Mouse (Mus musculus) megakaryocyte, embryonic 14.5 days (primary cell): Measurements from ENCODE around the gene Sema3d. TPM values are rescaled to one million over a fixed set of nuclear protein-coding genes. Genes with fewer than 3 reads are reported as not detected.

Experiments used
- H3K27me3 ChIP-seq: replicated peaks from 2 replicates; pipeline ENCODE3; 2012; ENCODE audit warnings: inconsistent platforms
- H3K36me3 ChIP-seq: replicated peaks from 2 replicates; pipeline ENCODE3; 2012; ENCODE audit warnings: low read length, inconsistent platforms, mixed read lengths
- H3K4me1 ChIP-seq: 2 replicates; pipeline ENCODE4 v1.6.1; 2012; ENCODE audit warnings: inconsistent platforms
- H3K4me3 ChIP-seq: replicated peaks from 2 replicates; pipeline ENCODE3; 2012; ENCODE audit warnings: moderate library complexity, mild to moderate bottlenecking, inconsistent platforms
- H3K9me3 ChIP-seq: 2 replicates; pipeline ENCODE4 v1.6.1; 2012; ENCODE audit warnings: inconsistent platforms
- FLI1 ChIP-seq: IDR thresholded peaks from 2 replicates; pipeline ENCODE4 v1.6.1; 2012; ENCODE audit warnings: low read length, inconsistent platforms, mixed read lengths
- GATA1 ChIP-seq: IDR thresholded peaks from 3 replicates; pipeline ENCODE4 v1.6.1; 2012; ENCODE audit warnings: mixed read lengths, low read length, inconsistent platforms, borderline replicate concordance
- polyA plus RNA-seq: library from polyadenylated mRNA; stranded (reverse); fragments of >175 nt; gene quantifications from 2 replicates; pipeline ENCODE4 v1.2.3, GENCODE M21; 2012; ENCODE audit warnings: low replicate concordance; ENCODE audit not compliant: insufficient read depth

The Sema3d gene
- polyA plus RNA-seq, 1 experiment: not detected

DNA sequence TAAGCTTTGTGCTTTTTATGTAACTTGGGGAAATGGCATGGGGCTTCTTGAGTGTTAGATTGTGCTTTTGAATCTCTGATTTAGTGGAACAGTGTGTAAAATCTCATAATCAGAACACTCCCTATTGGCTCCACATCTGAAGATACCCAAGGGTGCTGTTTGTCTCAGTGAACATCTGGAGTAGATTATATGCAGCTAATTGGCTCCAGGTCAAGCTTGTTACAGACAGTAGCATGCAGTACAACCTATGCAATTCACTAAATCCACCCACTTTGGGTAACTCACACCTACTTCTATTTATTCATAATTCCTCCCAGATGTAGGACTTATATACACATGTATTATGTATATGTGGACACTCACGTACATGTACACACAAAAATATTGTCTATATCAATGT is 58.6 kb downstream of the Sema3d start:
- H3K4me1 ChIP-seq: no peaks in the 10 kb centered on the region
- H3K36me3 ChIP-seq: no peaks in the 10 kb centered on the region
- H3K27me3 ChIP-seq: no peaks in the 10 kb centered on the region
- H3K4me3 ChIP-seq: no peak overlapping the region
- no peaks in the 10 kb centered on the region for H3K9me3 ChIP-seq
- TF ChIP-seq FLI1: no peak
- no peak for TF ChIP-seq GATA1

DNA sequence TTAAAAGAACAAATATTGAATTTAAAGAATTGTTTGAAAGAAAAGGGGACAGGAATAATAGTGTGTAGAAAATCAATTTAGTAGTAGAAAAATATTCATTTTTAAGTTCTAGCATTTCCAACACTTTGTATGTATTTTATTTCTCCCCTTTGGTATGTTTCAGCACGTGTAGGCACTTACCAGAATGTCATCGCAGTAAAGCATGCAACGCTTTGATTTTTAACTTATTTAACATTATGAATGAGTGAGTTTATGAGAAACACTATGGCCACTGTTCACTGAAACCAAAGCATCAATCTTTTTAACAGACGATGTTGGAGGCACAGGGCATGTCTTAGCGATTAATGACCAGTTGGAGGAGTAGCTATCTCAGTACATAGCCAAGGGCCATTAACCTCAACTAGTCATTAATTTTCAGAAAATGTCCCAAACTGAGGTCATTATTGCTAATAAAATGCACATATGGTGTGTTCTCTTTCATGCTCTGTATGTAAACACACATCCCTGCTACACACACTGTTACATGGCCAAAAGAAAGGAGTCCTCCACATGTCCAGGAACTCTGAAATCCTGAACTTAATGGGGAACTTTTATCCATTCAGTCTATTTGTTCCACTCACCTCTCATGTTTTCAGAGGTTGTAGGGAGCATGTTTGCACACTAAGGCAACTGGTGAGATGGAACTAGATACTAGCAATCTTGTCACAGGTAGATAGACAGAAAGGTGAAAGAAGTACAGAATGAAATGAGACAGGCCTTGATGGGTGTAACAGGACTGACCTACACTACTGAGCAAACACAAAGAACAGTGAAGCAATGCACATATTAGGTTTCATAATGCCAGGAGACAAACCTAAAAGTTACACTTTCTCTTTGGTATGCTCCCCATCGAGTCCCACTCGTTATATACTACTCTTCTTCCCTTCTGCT is 59.3 kb downstream of the Sema3d start:
- no peaks in the 10 kb centered on the region for H3K9me3 ChIP-seq
- no peak overlapping the region for H3K4me3 ChIP-seq
- no peaks in the 10 kb centered on the region for H3K4me1 ChIP-seq
- no peak for TF ChIP-seq FLI1
- no peak for TF ChIP-seq GATA1
- H3K36me3 ChIP-seq: no peaks in the 10 kb centered on the region
- no peaks in the 10 kb centered on the region for H3K27me3 ChIP-seq

DNA sequence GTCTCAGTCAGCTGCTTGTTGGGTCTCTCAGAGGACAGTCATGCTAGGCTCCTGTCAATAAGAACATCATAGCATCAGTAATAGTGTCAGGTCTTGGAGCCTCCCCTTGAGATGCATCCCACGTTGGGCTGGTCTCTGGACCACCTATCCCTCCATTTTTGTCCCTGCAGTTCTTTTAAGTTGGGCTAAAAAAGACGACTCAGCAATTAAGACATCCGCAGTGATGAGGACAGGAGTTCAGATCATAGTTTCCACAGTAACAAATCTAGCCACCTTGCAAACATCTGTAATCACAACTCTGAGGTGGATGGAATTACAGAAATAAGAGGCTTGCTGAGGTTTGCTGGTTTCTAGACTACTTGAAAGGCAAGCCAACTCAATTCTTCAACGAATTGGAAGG is 67.9 kb downstream of the Sema3d start:
- Histone ChIP-seq H3K4me3 (no peak overlapping the region), H3K9me3 (no peaks in the 10 kb centered on the region), H3K27me3 (no peaks in the 10 kb centered on the region), H3K36me3 (no peaks in the 10 kb centered on the region), H3K4me1 (no peaks in the 10 kb centered on the region)
- TF ChIP-seq FLI1 (no peak), GATA1 (no peak)

DNA sequence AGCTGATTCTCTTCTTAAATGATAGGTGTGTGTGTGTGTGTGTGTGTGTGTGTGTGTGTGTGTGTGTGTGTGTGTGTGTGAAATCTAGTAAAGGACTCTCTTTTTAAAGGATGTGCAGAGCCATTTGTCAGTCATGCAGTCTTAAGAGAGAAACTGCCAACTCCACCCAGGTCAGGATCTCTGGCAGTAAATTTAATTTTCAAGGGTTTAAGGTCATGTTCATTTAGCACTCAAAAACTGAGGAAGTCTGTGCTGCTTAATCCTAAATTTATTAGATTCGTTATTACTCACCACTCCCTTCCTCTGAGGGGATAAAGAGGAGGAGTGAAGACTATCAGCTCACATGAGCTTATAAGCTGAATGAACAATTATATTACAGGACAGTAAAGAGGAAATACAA is 71.8 kb downstream of the Sema3d start:
- no peaks in the 10 kb centered on the region for H3K4me1 ChIP-seq
- H3K4me3 ChIP-seq: no peak overlapping the region
- H3K36me3 ChIP-seq: no peaks in the 10 kb centered on the region
- no peaks in the 10 kb centered on the region for H3K9me3 ChIP-seq
- no peaks in the 10 kb centered on the region for H3K27me3 ChIP-seq
- TF ChIP-seq GATA1: no peak
- TF ChIP-seq FLI1: no peak

DNA sequence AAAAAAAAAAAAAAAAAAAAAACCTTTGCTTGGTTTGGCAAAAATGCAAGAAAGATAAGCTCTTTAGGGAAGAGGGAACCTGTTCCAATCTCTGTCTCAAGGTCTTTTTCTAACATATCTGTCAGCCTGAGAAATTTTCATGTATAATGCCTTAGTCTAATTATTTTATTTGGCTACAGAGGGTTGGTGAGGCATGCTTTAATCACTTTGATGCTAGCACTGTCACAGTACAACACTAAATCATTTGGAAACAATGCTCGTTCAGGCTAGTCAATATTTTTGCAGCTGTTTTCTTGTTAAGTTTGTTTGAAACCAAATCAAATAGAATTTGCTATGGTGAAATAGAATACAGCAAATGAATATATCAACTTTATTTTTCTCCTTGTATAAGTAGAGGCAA is 74.3 kb downstream of the Sema3d start:
- no peaks in the 10 kb centered on the region for H3K9me3 ChIP-seq
- TF ChIP-seq FLI1 (no peak), GATA1 (no peak)
- no peak overlapping the region for H3K4me3 ChIP-seq
- H3K36me3 ChIP-seq: no peaks in the 10 kb centered on the region
- H3K27me3 ChIP-seq: no peaks in the 10 kb centered on the region
- no peaks in the 10 kb centered on the region for H3K4me1 ChIP-seq

DNA sequence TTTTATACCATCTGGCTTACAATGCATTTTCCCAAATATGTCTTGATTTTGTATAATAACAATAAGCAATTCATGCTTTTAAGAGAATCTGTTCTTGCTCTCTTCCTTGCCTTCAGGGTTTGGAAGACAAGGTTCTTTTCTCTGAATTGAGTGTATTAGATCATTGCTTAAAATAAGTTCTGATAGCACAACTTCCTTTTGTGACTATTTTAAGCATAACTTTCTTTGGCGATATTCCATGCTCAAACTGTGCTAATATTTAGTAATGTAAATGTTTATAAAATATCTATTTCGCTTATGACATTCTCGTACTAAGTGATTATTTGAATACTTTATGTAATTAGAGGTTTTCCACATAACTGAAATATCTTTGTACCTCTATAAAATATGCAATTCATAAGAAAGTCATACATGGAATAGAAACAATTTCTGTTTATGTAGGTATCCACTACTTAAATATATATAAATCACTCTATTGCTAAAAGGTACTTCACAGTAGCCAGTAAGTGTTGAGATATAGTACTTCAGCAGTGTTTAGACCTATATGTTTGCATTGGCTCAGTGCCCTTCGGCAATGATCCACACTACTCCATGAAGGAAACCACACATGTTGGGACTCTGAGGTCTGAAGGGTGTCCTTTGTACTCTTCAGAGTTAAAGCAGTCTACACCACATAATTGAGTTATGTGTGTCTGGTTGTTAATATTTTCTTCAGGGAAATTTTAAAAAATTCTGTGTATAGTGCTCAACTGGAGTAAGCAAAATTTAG is 84.6 kb downstream of the Sema3d start:
- no peaks in the 10 kb centered on the region for H3K27me3 ChIP-seq
- H3K36me3 ChIP-seq: no peaks in the 10 kb centered on the region
- no peaks in the 10 kb centered on the region for H3K9me3 ChIP-seq
- H3K4me1 ChIP-seq: no peaks in the 10 kb centered on the region
- no peak for TF ChIP-seq FLI1
- no peak for TF ChIP-seq GATA1
- H3K4me3 ChIP-seq: no peak overlapping the region

DNA sequence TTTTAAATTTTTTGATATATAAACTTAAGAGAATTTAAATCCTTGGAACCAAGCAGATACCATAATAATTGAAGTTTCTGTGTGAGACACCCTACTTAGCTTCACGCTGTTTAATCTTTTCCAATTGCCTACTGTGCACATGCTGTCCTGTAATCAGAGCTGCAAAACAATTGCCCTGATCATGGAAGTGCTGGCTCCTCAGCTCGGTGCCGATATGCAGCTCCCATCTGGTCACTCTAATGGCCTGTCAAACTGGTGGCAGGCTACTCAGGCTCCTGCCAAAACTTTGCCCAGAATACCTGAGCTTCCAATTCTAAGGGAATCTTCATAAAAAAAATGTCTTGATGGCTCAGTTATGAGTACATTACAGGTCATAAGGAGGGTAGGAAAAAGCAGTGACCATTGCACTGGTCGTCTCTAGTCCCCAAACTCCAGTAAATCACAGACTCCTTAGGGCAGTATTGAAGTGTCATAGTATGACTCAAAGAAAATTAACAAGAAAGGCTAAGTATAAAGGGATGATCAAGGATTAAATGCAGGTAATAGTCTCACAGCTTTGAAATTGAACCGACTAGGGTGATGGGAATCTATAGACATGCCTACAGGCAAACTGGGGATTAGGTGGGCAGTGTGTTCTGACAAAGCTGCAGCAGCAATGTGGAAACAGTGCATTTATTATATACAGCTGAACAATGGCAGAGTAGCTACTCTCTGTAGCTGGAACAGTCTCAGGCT is 91.9 kb downstream of the Sema3d start:
- TF ChIP-seq FLI1: no peak
- TF ChIP-seq GATA1: no peak
- Histone ChIP-seq H3K36me3 (no peaks in the 10 kb centered on the region), H3K4me1 (no peaks in the 10 kb centered on the region), H3K27me3 (no peaks in the 10 kb centered on the region), H3K4me3 (no peak overlapping the region), H3K9me3 (0 out of 2 replicates have a peak, but pooled peaks cover 3% of the 10 kb centered on the region)

DNA sequence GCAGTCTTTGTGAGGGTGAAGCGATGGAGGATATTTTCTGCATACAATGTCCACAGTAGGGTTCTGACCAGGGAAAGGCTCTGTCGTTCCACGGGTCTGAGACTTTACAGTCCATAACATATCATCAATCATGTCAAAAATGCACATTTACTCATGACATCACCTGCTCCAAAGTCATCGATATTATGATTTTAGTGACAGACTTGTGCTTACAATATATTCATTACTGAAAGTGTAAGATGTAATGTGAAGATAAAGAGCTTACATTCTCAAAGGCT is 92.4 kb downstream of the Sema3d start:
- H3K4me1 ChIP-seq: no peaks in the 10 kb centered on the region
- no peak overlapping the region for H3K4me3 ChIP-seq
- no peak for TF ChIP-seq FLI1
- no peak for TF ChIP-seq GATA1
- 0 out of 2 replicates have a peak, but pooled peaks cover 3% of the 10 kb centered on the region for H3K9me3 ChIP-seq
- no peaks in the 10 kb centered on the region for H3K27me3 ChIP-seq
- H3K36me3 ChIP-seq: no peaks in the 10 kb centered on the region

DNA sequence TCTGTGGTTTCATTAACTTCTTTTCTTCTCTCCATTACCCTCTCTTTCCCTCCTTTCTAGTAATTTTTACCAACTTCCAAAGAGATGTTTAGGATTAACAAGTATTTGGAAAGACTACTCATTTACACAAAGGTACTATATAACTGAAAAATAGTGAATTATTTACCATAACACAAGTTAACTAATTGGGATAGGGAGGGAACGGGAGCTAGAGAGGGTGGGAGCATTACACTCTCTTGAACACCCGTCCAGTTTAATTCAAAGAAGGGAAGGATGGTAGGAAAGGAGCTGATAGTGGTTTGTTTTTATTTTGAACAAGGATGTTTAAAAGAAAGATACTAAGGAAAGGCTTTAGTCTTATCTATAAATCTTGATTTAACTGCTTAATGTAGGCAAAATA is 104.7 kb downstream of the Sema3d start:
- Histone ChIP-seq H3K27me3 (no peaks in the 10 kb centered on the region), H3K4me1 (no peaks in the 10 kb centered on the region), H3K9me3 (no peaks in the 10 kb centered on the region), H3K4me3 (no peak overlapping the region), H3K36me3 (no peaks in the 10 kb centered on the region)
- no peak for TF ChIP-seq FLI1
- TF ChIP-seq GATA1: no peak

DNA sequence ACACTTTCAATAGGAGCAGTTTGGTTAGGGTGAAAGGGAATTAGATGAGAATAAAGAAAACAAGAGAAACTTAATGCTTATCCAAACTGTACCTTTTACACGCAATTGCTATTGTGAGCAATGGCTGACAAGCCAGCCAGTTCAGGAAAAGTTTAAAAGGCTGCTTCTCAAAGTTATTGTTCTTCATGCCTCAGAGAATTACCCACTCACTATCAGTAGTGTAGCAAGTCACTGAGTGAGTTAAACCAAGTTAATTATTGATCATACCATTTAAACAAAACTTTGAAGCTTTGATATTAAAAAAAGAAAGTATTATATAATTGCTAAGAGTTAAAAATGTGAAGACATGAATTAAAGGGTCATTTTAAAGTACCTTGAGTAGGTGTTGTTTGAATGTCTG is 108.5 kb downstream of the Sema3d start:
- Histone ChIP-seq H3K9me3 (no peaks in the 10 kb centered on the region), H3K4me1 (no peaks in the 10 kb centered on the region), H3K4me3 (no peak overlapping the region), H3K27me3 (no peaks in the 10 kb centered on the region), H3K36me3 (no peaks in the 10 kb centered on the region)
- TF ChIP-seq GATA1 (no peak), FLI1 (no peak)
